Mouse (Mus musculus) heart, embryonic 10.5 days (tissue): Measurements from ENCODE around the gene Cyp2j7. TPM values are rescaled to one million over a fixed set of nuclear protein-coding genes. Genes with fewer than 3 reads are reported as not detected.
"Not testable (repeated sequence)": the region's sequence is repeated elsewhere in the genome, so short reads cannot be mapped to it uniquely, and the experiment has no call there.

Source experiments
- DNase-seq: peaks from one replicate; pipeline ENCODE4 v3.0.0-alpha.2; 2017; ENCODE audit warnings: low spot score
- H3K27ac ChIP-seq: fragments of 300-500 bp; sonication (generic); 2 replicates; pipeline ENCODE4 v1.5.1; 2016; ENCODE audit warnings: mild to moderate bottlenecking
- H3K27me3 ChIP-seq: fragments of 300-500 bp; sonication (generic); 2 replicates; pipeline ENCODE4 v1.6.1; 2016; ENCODE audit warnings: mild to moderate bottlenecking; ENCODE audit not compliant: poor library complexity, insufficient read depth, severe bottlenecking
- H3K36me3 ChIP-seq: fragments of 300-500 bp; sonication (generic); 2 replicates; pipeline ENCODE4 v1.6.1; 2016; ENCODE audit warnings: mild to moderate bottlenecking, moderate library complexity
- H3K4me1 ChIP-seq: fragments of 300-500 bp; sonication (generic); 2 replicates; pipeline ENCODE4 v1.6.1; 2016; ENCODE audit warnings: mild to moderate bottlenecking
- H3K4me3 ChIP-seq: fragments of 300-500 bp; sonication (generic); 2 replicates; pipeline ENCODE4 v1.5.1; 2016; ENCODE audit warnings: mild to moderate bottlenecking, moderate library complexity
- H3K9me3 ChIP-seq: fragments of 300-500 bp; sonication (generic); 2 replicates; pipeline ENCODE4 v1.6.1; 2016; ENCODE audit warnings: mild to moderate bottlenecking, moderate library complexity
- WGBS: fragments of 180-500 bp; shearing (Covaris S2); methylation state at CpG from one replicate; pipeline ENCODE4 v1.1.7; 2016; 5-methylcytosine and 5-hydroxymethylcytosine counted together
- polyA plus RNA-seq: library from polyadenylated mRNA; unstranded; fragments of >200 nt; fragmentation: Nextera tagmentation; extraction: Ambion mirVana; gene quantifications from 2 replicates; pipeline ENCODE4 v1.2.1, GENCODE M21; 2016

Gene Cyp2j7
- not detected in 2 replicates for polyA plus RNA-seq

DNA sequence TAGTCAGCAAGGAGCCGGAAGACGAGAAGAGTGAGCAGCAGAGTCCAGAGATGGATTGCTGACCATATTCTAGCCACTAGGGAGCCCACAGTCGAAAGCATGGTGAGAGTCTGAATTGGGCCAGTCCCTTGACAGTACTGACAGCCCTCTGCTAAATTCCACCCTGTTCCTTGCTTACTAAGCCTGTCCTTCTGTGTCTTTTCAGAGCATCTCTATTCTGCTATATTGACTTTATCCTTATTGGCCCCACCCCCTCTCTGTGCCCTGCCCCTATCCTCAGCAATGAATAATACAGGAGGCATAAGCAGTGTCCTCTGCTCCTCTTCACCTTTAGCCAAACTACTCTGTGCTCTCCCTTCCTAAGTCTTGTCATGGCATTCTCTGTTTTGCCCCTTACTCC, at the start of gene Cyp2j7:
Gene Cyp2j7, minus strand, starts transcription at position 101 of the 400 bp plus-strand sequence.
- Histone ChIP-seq H3K4me1 (no peaks in the 10 kb centered on the region), H3K36me3 (no peaks in the 10 kb centered on the region), H3K27me3 (no peaks in the 10 kb centered on the region), H3K9me3 (no peaks in the 10 kb centered on the region), H3K4me3 (no peak within 1 kb of the TSS), H3K27ac (no peak within 1 kb of the TSS)
- DNase-seq = no peak
- WGBS = 86% methylated on average over 3 of the region's 3 CpGs

DNA sequence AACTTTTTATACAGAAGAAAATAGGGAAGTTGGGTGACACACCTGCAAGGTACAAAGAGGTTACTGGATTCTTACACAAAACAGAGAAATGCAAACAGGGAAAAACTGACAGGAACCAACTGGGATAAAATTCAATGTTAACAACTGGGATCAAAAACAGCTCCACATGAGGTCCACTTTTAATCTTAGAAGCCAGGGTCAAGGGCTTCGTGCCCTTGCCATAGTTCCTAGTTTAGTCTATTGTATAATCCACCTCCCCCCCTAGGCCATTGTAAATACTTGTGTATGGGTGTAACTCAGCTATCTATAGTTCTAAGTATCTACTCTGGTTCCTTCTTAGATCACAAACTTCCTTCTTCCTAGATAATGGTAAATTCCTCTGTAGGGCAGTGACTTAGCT, 40.4 kb upstream of the Cyp2j7 start:
- H3K27me3 ChIP-seq, H3K36me3 ChIP-seq, H3K4me1 ChIP-seq, H3K27ac ChIP-seq, H3K4me3 ChIP-seq, DNase-seq, H3K9me3 ChIP-seq: not testable (repeated sequence)
- 56% methylated on average over 1 of the region's 1 CpGs for WGBS

DNA sequence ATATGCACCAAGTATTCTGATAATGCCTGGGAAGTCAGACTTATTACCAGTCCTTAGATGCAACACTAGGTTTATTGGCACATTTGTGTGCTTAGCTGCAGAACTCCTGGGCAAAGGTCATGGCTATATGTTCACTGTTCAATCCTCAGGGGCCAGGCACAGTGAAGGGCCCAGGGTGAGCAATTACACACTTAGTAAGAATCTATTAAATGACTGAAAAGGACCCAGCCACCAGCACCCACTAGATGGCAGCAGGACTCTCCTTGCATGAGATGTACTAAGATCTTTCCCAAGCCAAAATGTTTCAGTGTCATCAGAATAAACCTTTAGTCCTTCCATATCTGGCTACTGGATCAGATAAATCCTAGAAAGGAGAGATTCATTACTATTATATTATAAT, 37.4 kb upstream of the Cyp2j7 start:
- Histone ChIP-seq H3K27ac (no peak overlapping the region), H3K4me1 (no peaks in the 10 kb centered on the region)

DNA sequence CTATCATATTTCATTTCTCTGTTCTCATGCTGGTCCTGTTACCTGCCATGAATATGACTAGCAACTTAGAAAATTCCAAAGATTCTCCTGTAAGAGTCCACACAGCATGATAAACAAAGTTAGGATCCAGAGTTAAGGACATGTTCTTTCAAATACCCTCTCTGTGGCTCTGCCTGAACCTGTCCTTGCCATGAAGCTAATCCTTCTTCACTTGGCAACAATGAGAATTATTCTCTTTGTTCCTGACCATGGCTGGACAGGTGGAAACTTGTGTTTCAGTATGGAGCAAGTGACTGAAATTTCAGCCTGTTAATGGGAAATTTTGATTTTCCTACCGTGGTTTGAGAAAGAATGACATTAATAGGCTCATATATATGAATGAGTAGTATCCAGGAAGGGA, 39.8 kb downstream of the Cyp2j7 start:
- Histone ChIP-seq H3K36me3 (no peaks in the 10 kb centered on the region), H3K4me3 (no peak overlapping the region), H3K9me3 (no peaks in the 10 kb centered on the region), H3K27ac (no peak overlapping the region), H3K27me3 (no peaks in the 10 kb centered on the region), H3K4me1 (no peaks in the 10 kb centered on the region)
- no peak for DNase-seq
- WGBS = 67% methylated on average over 1 of the region's 1 CpGs

More for the DNA sequence above, 37.4 kb upstream of the Cyp2j7 start:
- no peaks in the 10 kb centered on the region for H3K27me3 ChIP-seq
- no peaks in the 10 kb centered on the region for H3K9me3 ChIP-seq
- H3K36me3 ChIP-seq = no peaks in the 10 kb centered on the region
- no peak for DNase-seq
- H3K4me3 ChIP-seq = no peak overlapping the region

DNA sequence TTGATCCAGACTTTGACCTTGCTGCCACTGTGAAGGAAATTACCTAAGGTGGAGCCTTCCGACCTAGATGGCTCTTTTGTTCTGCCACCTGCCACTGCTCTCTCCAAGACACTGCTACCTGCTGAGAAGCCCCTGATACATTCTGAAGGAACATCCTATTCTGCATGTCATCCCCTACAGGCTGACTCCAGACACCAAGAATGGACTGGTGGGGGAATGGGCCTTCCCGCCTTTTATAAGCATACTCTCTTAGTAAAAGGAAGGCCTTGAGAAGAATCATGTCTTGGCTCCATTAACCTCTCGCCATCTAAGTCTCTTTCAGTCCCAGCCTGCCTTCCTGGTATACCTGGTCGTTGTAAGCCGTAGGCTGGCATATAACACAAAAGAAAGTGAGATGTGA, 47.1 kb downstream of the Cyp2j7 start:
- not testable (repeated sequence) for DNase-seq, H3K27me3 ChIP-seq, H3K4me3 ChIP-seq, H3K27ac ChIP-seq, H3K4me1 ChIP-seq, H3K36me3 ChIP-seq, H3K9me3 ChIP-seq
- 83% methylated on average over 5 of the region's 5 CpGs for WGBS

DNA sequence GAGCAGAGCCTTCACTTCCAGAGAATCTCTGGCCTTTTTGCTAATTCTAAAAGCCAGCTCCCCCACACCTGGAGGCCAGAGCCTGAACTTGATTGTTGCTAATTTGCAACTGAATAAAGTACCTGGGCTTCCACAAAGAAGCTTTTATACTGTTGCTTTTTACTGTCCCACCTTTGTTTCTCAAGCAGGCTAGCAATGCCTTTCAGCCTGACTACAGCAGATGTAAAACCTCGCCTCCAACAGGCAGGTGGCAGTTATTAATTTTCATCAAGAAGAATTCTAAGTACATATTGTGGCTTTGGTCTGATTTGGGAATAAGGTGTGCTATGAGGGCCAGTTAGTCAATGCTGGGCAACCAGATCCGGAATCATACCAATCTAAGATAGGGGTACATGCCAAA, 47.8 kb downstream of the Cyp2j7 start:
- H3K27me3 ChIP-seq, H3K4me3 ChIP-seq, H3K27ac ChIP-seq, H3K4me1 ChIP-seq, H3K36me3 ChIP-seq, H3K9me3 ChIP-seq, DNase-seq: not testable (repeated sequence)
- WGBS = 82% methylated on average over 2 of the region's 2 CpGs

DNA sequence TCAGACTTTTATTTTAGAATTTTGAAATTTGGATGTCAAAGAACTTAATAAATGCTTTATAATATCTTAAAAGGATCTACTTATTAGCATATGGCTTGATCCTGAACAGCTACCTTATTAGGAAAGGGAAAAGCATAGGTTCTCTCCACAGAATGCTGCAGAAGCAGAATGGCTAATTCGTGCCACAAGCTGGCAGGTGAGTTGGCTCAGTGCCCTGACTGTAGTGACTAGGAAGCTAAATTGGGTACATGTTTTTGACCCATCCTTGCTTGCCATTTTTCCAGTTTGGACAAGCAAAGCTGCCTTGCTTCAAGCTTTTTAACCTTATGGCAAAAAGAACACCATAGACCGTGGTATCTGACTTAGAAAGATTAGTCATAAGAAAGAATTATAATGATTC, 48.3 kb downstream of the Cyp2j7 start:
- H3K27ac ChIP-seq, H3K4me1 ChIP-seq, H3K27me3 ChIP-seq, H3K9me3 ChIP-seq, H3K4me3 ChIP-seq, H3K36me3 ChIP-seq, DNase-seq: not testable (repeated sequence)
- 86% methylated on average over 2 of the region's 2 CpGs for WGBS

DNA sequence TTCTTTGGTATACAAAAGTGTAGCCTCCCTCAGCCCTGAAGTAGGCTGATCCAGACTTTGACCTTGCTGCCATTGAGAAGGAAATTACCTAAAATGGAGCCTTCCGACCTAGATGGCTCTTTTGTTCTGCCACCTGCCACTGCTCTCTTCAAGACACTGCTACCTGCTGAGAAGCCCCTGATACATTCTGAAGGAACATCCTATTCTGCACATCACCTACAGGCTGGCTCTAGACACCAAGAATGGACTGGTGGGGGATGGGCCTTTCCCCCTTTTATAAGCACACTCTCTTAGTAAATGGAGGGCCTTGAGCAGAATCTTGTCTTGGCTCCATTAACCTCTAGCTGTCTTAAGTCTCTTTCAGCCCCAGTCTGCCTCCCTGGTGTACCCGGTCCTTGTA, 51.7 kb downstream of the Cyp2j7 start:
- H3K4me1 ChIP-seq, H3K9me3 ChIP-seq, H3K27me3 ChIP-seq, H3K27ac ChIP-seq, H3K4me3 ChIP-seq, H3K36me3 ChIP-seq, DNase-seq: not testable (repeated sequence)
- 65% methylated on average over 2 of the region's 2 CpGs for WGBS

DNA sequence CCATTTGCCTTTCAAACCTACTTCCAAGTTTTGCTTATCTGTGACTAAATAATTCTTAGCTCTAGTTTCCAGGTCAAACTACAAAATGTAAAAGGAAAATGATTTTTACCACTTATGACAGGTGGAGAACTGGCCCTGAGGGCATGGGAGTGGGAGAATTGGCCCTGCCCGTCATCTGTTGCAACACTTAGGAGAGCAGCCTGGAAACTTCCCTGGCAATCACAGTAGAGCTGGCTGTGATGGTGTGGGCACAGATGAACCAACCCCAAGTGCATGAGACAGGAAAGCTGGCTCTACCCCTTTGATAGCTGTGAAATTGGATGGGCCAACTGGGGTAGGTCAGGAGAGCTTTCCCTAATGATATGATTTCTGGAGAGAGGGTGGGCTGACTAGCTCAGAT, 73.6 kb downstream of the Cyp2j7 start:
- Histone ChIP-seq H3K9me3 (no peaks in the 10 kb centered on the region), H3K36me3 (no peaks in the 10 kb centered on the region), H3K4me3 (no peak overlapping the region), H3K27ac (no peak overlapping the region), H3K27me3 (no peaks in the 10 kb centered on the region), H3K4me1 (no peaks in the 10 kb centered on the region)
- DNase-seq = no peak
- WGBS = 89% methylated on average over 1 of the region's 1 CpGs

DNA sequence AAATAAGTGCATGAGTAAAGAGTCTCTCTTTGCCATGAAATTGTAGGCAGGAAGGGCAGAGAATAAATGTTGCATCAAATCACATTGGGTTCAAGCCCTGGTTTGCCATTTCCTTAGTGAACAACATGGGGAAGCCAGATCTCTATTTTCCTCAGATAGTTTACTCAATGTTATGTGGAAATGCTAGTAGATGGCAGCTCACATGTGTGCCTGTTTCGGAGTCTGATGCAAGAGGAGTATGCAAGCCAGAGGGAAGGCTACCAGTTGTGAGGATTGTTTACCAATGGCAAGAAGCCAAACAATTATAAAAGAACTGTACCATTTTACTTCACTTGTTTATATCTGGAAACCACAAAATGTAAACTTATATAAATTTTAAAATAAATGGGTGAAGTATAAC, 74.9 kb downstream of the Cyp2j7 start:
- Histone ChIP-seq H3K36me3 (no peaks in the 10 kb centered on the region), H3K27me3 (no peaks in the 10 kb centered on the region), H3K9me3 (no peaks in the 10 kb centered on the region), H3K4me1 (no peaks in the 10 kb centered on the region), H3K4me3 (no peak overlapping the region), H3K27ac (no peak overlapping the region)
- WGBS = 73% methylated on average over 1 of the region's 1 CpGs
- DNase-seq = no peak

Other genes with a start within 250 kb of the Cyp2j7 start
- gene Cyp2j13, start 159.1 kb downstream of the Cyp2j7 start, polyA plus RNA-seq = 0.04 TPM in 1 of 2 replicates, not detected in the other
- gene Cyp2j12, start 95.5 kb downstream of the Cyp2j7 start, polyA plus RNA-seq = not detected in 2 replicates
- not detected in 2 replicates for gene Cyp2j11, start 112.0 kb upstream of the Cyp2j7 start, polyA plus RNA-seq